Mouse (Mus musculus) liver, adult 2 months (tissue): ENCODE results near the gene Zbtb2. TPM values are rescaled to one million over a fixed set of nuclear protein-coding genes. Genes with fewer than 3 reads are reported as not detected.

Experiments used
- DNase-seq: peaks from one replicate; pipeline ENCODE4 v3.0.0-alpha.2; 2011; ENCODE audit warnings: low read depth, low spot score; ENCODE audit errors: extremely low read depth
- H3K27ac ChIP-seq: fragments of 200-500 bp; replicated peaks from 2 replicates; pipeline ENCODE4 v1.5.1; 2012; ENCODE audit warnings: low read depth, mild to moderate bottlenecking, control low read depth, inconsistent platforms, low read length; ENCODE audit not compliant: insufficient read depth
- H3K27me3 ChIP-seq: fragments of 200-500 bp; 2 replicates; pipeline ENCODE4 v1.6.1; 2012; ENCODE audit warnings: mild to moderate bottlenecking, moderate library complexity, low read length, inconsistent platforms; ENCODE audit not compliant: control insufficient read depth, insufficient read depth
- H3K36me3 ChIP-seq: fragments of 200-500 bp; 2 replicates; pipeline ENCODE4 v1.6.1; 2012; ENCODE audit warnings: low read length, inconsistent platforms; ENCODE audit not compliant: control insufficient read depth, insufficient read depth
- H3K4me1 ChIP-seq: fragments of 200-500 bp; 2 replicates; pipeline ENCODE4 v1.6.1; 2011; ENCODE audit warnings: low read length; ENCODE audit not compliant: control insufficient read depth, insufficient read depth
- H3K4me3 ChIP-seq: fragments of 200-500 bp; 2 replicates; pipeline ENCODE4 v1.5.1; 2011; ENCODE audit warnings: low read depth, mild to moderate bottlenecking, control low read depth, low read length, moderate library complexity; ENCODE audit not compliant: insufficient read depth
- H3K79me2 ChIP-seq: fragments of 200-500 bp; 2 replicates; pipeline ENCODE4 v1.6.1; 2012; ENCODE audit warnings: inconsistent platforms, mild to moderate bottlenecking, low read length, moderate library complexity; ENCODE audit not compliant: control insufficient read depth, insufficient read depth
- H3K9ac ChIP-seq: fragments of 200-500 bp; 2 replicates; pipeline ENCODE4 v1.6.1; 2012; ENCODE audit warnings: low read depth, mild to moderate bottlenecking, control low read depth, inconsistent platforms, low read length
- CTCF ChIP-seq: fragments of 200-500 bp; IDR thresholded peaks from 2 replicates; pipeline ENCODE4 v1.5.1; 2011; ENCODE audit warnings: low read depth, low read length, control low read depth
- POLR2A ChIP-seq: fragments of 200-500 bp; IDR thresholded peaks from 2 replicates; pipeline ENCODE4 v1.6.1; 2011; ENCODE audit warnings: low read length, control low read depth; ENCODE audit not compliant: insufficient read depth; ENCODE audit errors: extremely low read depth
- WGBS: fragments of 180-500 bp; shearing (Covaris S2); methylation state at CpG from one replicate; pipeline ENCODE4 v1.1.7; 2018; 5-methylcytosine and 5-hydroxymethylcytosine counted together
- polyA plus RNA-seq: library from polyadenylated mRNA; depleted of rRNA; stranded (reverse); fragments of >200 nt; gene quantifications from 2 replicates; pipeline ENCODE4 v1.2.3, GENCODE M21; 2012
- total RNA-seq: library from RNA; depleted of rRNA; stranded (reverse); fragments of >200 nt; gene quantifications from 2 replicates; pipeline ENCODE4 v1.2.3, GENCODE M21; 2014

Zbtb2 gene
- total and polyA plus RNA-seq, 2 experiments, result 2.4 to 3.4 TPM

GRCm38 (mm10) chr10:4341430-4341829, 46.5 kb downstream of the Zbtb2 start:
- peak; percentile 37 for DNase-seq
- Histone ChIP-seq H3K9ac (no peak overlapping the region), H3K27me3 (no peaks in the 10 kb centered on the region), H3K36me3 (no peaks in the 10 kb centered on the region), H3K4me3 (no peak overlapping the region), H3K27ac (no peak overlapping the region), H3K79me2 (no peaks in the 10 kb centered on the region), H3K4me1 (no peaks in the 10 kb centered on the region)
- 6% methylated on average over 2 of the region's 2 CpGs for WGBS
- TF ChIP-seq POLR2A (no peak), CTCF (peak; percentile 68)

GRCm38 (mm10) chr10:4338863-4339461, 48.9 kb downstream of the Zbtb2 start:
- Histone ChIP-seq H3K9ac (no peak overlapping the region), H3K4me1 (no peaks in the 10 kb centered on the region), H3K36me3 (no peaks in the 10 kb centered on the region), H3K79me2 (no peaks in the 10 kb centered on the region), H3K27ac (no peak overlapping the region), H3K4me3 (no peak overlapping the region), H3K27me3 (no peaks in the 10 kb centered on the region)
- DNase-seq, result no peak
- WGBS, result 55% methylated on average over 15 of the region's 15 CpGs
- TF ChIP-seq CTCF (no peak), POLR2A (no peak)

- TF ChIP-seq CTCF (no peak), POLR2A (no peak)
- no peaks in the 10 kb centered on the region for H3K4me1 ChIP-seq
- H3K36me3 ChIP-seq, result no peaks in the 10 kb centered on the region
- H3K27me3 ChIP-seq, result no peaks in the 10 kb centered on the region
- no peak overlapping the region for H3K9ac ChIP-seq
- peak; percentile 62 for DNase-seq
- 6% methylated on average over 27 of the region's 27 CpGs for WGBS
- no peaks in the 10 kb centered on the region for H3K79me2 ChIP-seq
- H3K27ac ChIP-seq, result no peak overlapping the region
- peak overlapping the region; percentile 43 for H3K4me3 ChIP-seq
Observed at GRCm38 (mm10) chr10:4334039-4334683, 53.7 kb downstream of the Zbtb2 start.

GRCm38 (mm10) chr10:4333319-4333718, 54.6 kb downstream of the Zbtb2 start:
- no peaks in the 10 kb centered on the region for H3K4me1 ChIP-seq
- 24% methylated on average over 8 of the region's 8 CpGs for WGBS
- H3K79me2 ChIP-seq, result no peaks in the 10 kb centered on the region
- DNase-seq, result peak; percentile 33
- peak; percentile 65 for TF ChIP-seq CTCF
- TF ChIP-seq POLR2A, result no peak
- H3K9ac ChIP-seq, result no peak overlapping the region
- no peak overlapping the region for H3K27ac ChIP-seq
- H3K36me3 ChIP-seq, result no peaks in the 10 kb centered on the region
- no peak overlapping the region for H3K4me3 ChIP-seq
- no peaks in the 10 kb centered on the region for H3K27me3 ChIP-seq

- Histone ChIP-seq H3K36me3 (no peaks in the 10 kb centered on the region), H3K9ac (no peak overlapping the region), H3K4me3 (no peak overlapping the region), H3K4me1 (no peaks in the 10 kb centered on the region), H3K79me2 (no peaks in the 10 kb centered on the region), H3K27me3 (no peaks in the 10 kb centered on the region), H3K27ac (no peak overlapping the region)
- WGBS, result 79% methylated on average over 7 of the region's 7 CpGs
- no peak for DNase-seq
- TF ChIP-seq POLR2A, result no peak
- TF ChIP-seq CTCF, result no peak
Observed at GRCm38 (mm10) chr10:4332228-4332979, 55.5 kb downstream of the Zbtb2 start.
